Mouse (Mus musculus) cerebellum, adult 2 months (tissue): ENCODE data around the gene Med15. TPM values are rescaled to one million over a fixed set of nuclear protein-coding genes. Genes with fewer than 3 reads are reported as not detected.
"Not testable (repeated sequence)": the region's sequence is repeated elsewhere in the genome, so short reads cannot be mapped to it uniquely, and the experiment has no call there.

ENCODE experiments used
- DNase-seq, 2 experiments: peaks; one replicate each; pipeline ENCODE4 v3.0.0; 2021
- H3K27ac ChIP-seq: fragments of 200-500 bp; 2 replicates; pipeline ENCODE4 v1.5.1; 2012; ENCODE audit warnings: low read length, control low read depth, inconsistent platforms; ENCODE audit not compliant: insufficient read depth
- H3K27me3 ChIP-seq: fragments of 200-500 bp; 2 replicates; pipeline ENCODE4 v1.6.1; 2012; ENCODE audit warnings: inconsistent platforms, mild to moderate bottlenecking, low read length, moderate library complexity; ENCODE audit not compliant: control insufficient read depth, insufficient read depth
- H3K4me1 ChIP-seq: fragments of 200-500 bp; 2 replicates; pipeline ENCODE4 v1.6.1; 2011; ENCODE audit warnings: low read length; ENCODE audit not compliant: control insufficient read depth, insufficient read depth
- H3K4me3 ChIP-seq: fragments of 200-500 bp; replicated peaks from 2 replicates; pipeline ENCODE3; 2011; ENCODE audit warnings: mild to moderate bottlenecking, low read depth, low read length, control low read depth; ENCODE audit not compliant: insufficient read depth
- CTCF ChIP-seq: fragments of 200-500 bp; IDR thresholded peaks from 2 replicates; pipeline ENCODE4 v1.5.1; 2011; ENCODE audit warnings: low read depth, mild to moderate bottlenecking, control low read depth, low read length, moderate library complexity, borderline replicate concordance; ENCODE audit not compliant: insufficient read depth
- POLR2A ChIP-seq: fragments of 200-500 bp; IDR thresholded peaks from 2 replicates; pipeline ENCODE4 v1.6.1; 2011; ENCODE audit warnings: low read length, control low read depth, borderline replicate concordance; ENCODE audit not compliant: insufficient read depth
- WGBS: fragments of 180-500 bp; shearing (Covaris S2); methylation state at CpG from one replicate; pipeline ENCODE4 v1.1.7; 2018; 5-methylcytosine and 5-hydroxymethylcytosine counted together
- polyA plus RNA-seq: library from polyadenylated mRNA; depleted of rRNA; stranded (reverse); fragments of >200 nt; gene quantifications from 2 replicates; pipeline ENCODE4 v1.2.3, GENCODE M21; 2012

The Med15 gene
- polyA plus RNA-seq, 1 experiment, result 73.1 TPM

- Histone ChIP-seq H3K27ac (no peak overlapping the region), H3K27me3 (no peaks in the 10 kb centered on the region), H3K4me3 (no peak overlapping the region), H3K4me1 (no peaks in the 10 kb centered on the region; the same call in 1 of the 2 replicates)
- DNase-seq, result no peak
- WGBS, result 34% methylated on average over 4 of the region's 4 CpGs
- TF ChIP-seq POLR2A, result no peak
- TF ChIP-seq CTCF, result peak; percentile 25; the same call in 1 of the 2 replicates
Observed at GRCm38 (mm10) chr16:17743279-17743678, 10.6 kb upstream of the Med15 start.

GRCm38 (mm10) chr16:17742810-17743209 lies 10.1 kb upstream of the Med15 start:
- TF ChIP-seq POLR2A (no peak), CTCF (no peak)
- H3K27me3 ChIP-seq, result no peaks in the 10 kb centered on the region
- 83% methylated on average over 1 of the region's 1 CpGs for WGBS
- DNase-seq, result no peak
- H3K27ac ChIP-seq, result no peak overlapping the region
- H3K4me1 ChIP-seq, result no peaks in the 10 kb centered on the region; the same call in 1 of the 2 replicates
- no peak overlapping the region for H3K4me3 ChIP-seq

GRCm38 (mm10) chr16:17740080-17740479 lies 7.4 kb upstream of the Med15 start:
- no peak for DNase-seq
- 87% methylated on average over 4 of the region's 4 CpGs for WGBS
- Histone ChIP-seq H3K27ac (no peak overlapping the region), H3K4me3 (no peak overlapping the region), H3K27me3 (no peaks in the 10 kb centered on the region), H3K4me1 (no peaks in the 10 kb centered on the region; the same call in 1 of the 2 replicates)
- no peak for TF ChIP-seq CTCF
- TF ChIP-seq POLR2A, result no peak

GRCm38 (mm10) chr16:17736156-17736555 lies 3.5 kb upstream of the Med15 start:
- 39% methylated on average over 4 of the region's 4 CpGs for WGBS
- DNase-seq, result no peak
- no peak overlapping the region for H3K4me3 ChIP-seq
- no peaks in the 10 kb centered on the region for H3K27me3 ChIP-seq
- no peaks in the 10 kb centered on the region for H3K4me1 ChIP-seq
- no peak overlapping the region for H3K27ac ChIP-seq
- TF ChIP-seq POLR2A (no peak), CTCF (no peak)

- DNase-seq, H3K4me1 ChIP-seq, H3K27me3 ChIP-seq, H3K27ac ChIP-seq, H3K4me3 ChIP-seq: not testable (repeated sequence)
- 86% methylated on average over 6 of the region's 6 CpGs for WGBS
Observed at GRCm38 (mm10) chr16:17734872-17735271, 2.2 kb upstream of the Med15 start.

GRCm38 (mm10) chr16:17733646-17734045 lies 955 bp upstream of the Med15 start:
- no peak overlapping the region for H3K27ac ChIP-seq
- 65% methylated on average over 2 of the region's 2 CpGs for WGBS
- no peaks in the 10 kb centered on the region for H3K4me1 ChIP-seq
- no peak for TF ChIP-seq POLR2A
- no peak for TF ChIP-seq CTCF
- DNase-seq, result no peak
- no peaks in the 10 kb centered on the region for H3K27me3 ChIP-seq
- H3K4me3 ChIP-seq, result no peak overlapping the region

- H3K27ac ChIP-seq, result no peak overlapping the region
- no peak for DNase-seq
- TF ChIP-seq POLR2A (no peak), CTCF (no peak)
- no peaks in the 10 kb centered on the region for H3K27me3 ChIP-seq
- H3K4me1 ChIP-seq, result no peaks in the 10 kb centered on the region
- WGBS, result 72% methylated on average over 6 of the region's 6 CpGs
- no peak overlapping the region for H3K4me3 ChIP-seq
Observed at GRCm38 (mm10) chr16:17732431-17732830, 260 bp downstream of the Med15 start.

- H3K27me3 ChIP-seq, result no peaks in the 10 kb centered on the region
- 43% methylated on average over 3 of the region's 3 CpGs for WGBS
Observed at GRCm38 (mm10) chr16:17732021-17732420, 670 bp downstream of the Med15 start.

More at GRCm38 (mm10) chr16:17732021-17732420, 670 bp downstream of the Med15 start:
- H3K4me3 ChIP-seq, result no peak overlapping the region
- H3K4me1 ChIP-seq, result no peaks in the 10 kb centered on the region
- DNase-seq, result no peak
- no peak overlapping the region for H3K27ac ChIP-seq
- TF ChIP-seq CTCF (no peak), POLR2A (no peak)
